Mouse (Mus musculus) neural tube, embryonic 12.5 days (tissue): ENCODE data around the gene Kmt2d. TPM values are rescaled to one million over a fixed set of nuclear protein-coding genes. Genes with fewer than 3 reads are reported as not detected.

Source experiments
- ATAC-seq: fragments of 200-750 bp; cut with Nextera tagmentation; 2 replicates; pipeline ENCODE4 v1.8.0; 2017; ENCODE audit warnings: low read depth, mild to moderate bottlenecking, moderate TSS enrichment, moderate library complexity; ENCODE audit not compliant: low FRiP score
- H3K27ac ChIP-seq: fragments of 300-500 bp; sonication (generic); 2 replicates; pipeline ENCODE4 v1.5.1; 2016
- H3K27me3 ChIP-seq: fragments of 300-500 bp; sonication (generic); replicated peaks from 2 replicates; pipeline ENCODE4 v1.6.1; 2016; ENCODE audit warnings: mild to moderate bottlenecking
- H3K36me3 ChIP-seq: fragments of 300-500 bp; sonication (generic); 2 replicates; pipeline ENCODE4 v1.6.1; 2016; ENCODE audit warnings: mild to moderate bottlenecking
- H3K4me1 ChIP-seq: fragments of 300-500 bp; sonication (generic); 2 replicates; pipeline ENCODE4 v1.6.1; 2016
- H3K4me2 ChIP-seq: fragments of 300-500 bp; sonication (generic); replicated peaks from 2 replicates; pipeline ENCODE4 v1.6.1; 2016; ENCODE audit warnings: mild to moderate bottlenecking
- H3K4me3 ChIP-seq: fragments of 300-500 bp; sonication (generic); 2 replicates; pipeline ENCODE4 v1.5.1; 2016
- H3K9ac ChIP-seq: fragments of 300-500 bp; sonication (generic); 2 replicates; pipeline ENCODE4 v1.6.1; 2016; ENCODE audit warnings: mild to moderate bottlenecking
- H3K9me3 ChIP-seq: fragments of 300-500 bp; sonication (generic); 2 replicates; pipeline ENCODE4 v1.6.1; 2016; ENCODE audit warnings: mild to moderate bottlenecking
- WGBS: fragments of 180-500 bp; shearing (Covaris S2); methylation state at CpG from one replicate; pipeline ENCODE4 v1.1.7; 2016; 5-methylcytosine and 5-hydroxymethylcytosine counted together
- polyA plus RNA-seq: library from polyadenylated mRNA; unstranded; fragments of >200 nt; fragmentation: Nextera tagmentation; extraction: Ambion mirVana; gene quantifications from 2 replicates; pipeline ENCODE4 v1.2.1, GENCODE M21; 2016

Gene Kmt2d
- polyA plus RNA-seq, 1 experiment from 2014 or later, result 10.4 TPM

DNA sequence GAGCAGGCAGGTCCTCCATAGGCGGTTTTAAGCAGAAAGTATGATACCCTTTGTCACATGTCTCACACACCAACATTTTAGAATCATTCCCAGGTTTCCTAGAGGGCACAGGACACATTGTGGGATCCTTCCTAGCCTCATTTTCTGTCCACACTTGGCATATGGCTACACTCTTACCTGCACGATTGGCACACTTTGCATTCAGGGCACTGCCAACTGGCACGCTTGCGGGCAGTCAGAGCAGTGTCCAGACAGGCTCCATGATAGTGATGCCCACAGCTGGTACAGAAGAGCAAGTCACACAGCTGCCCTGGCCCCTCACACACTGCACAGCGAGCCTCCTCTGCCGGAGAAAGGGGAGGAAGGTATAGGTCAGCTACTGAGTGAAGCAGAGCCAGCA, 6.1 kb downstream of the Kmt2d start:
- Histone ChIP-seq H3K4me3 (no peak overlapping the region), H3K4me1 (peaks cover 27% of the 10 kb centered on the region), H3K9ac (no peak overlapping the region), H3K27ac (no peak overlapping the region), H3K36me3 (peaks cover 67% of the 10 kb centered on the region), H3K4me2 (no peak overlapping the region), H3K27me3 (no peaks in the 10 kb centered on the region), H3K9me3 (no peaks in the 10 kb centered on the region)
- 95% methylated on average over 6 of the region's 6 CpGs for WGBS
- no peak for ATAC-seq

DNA sequence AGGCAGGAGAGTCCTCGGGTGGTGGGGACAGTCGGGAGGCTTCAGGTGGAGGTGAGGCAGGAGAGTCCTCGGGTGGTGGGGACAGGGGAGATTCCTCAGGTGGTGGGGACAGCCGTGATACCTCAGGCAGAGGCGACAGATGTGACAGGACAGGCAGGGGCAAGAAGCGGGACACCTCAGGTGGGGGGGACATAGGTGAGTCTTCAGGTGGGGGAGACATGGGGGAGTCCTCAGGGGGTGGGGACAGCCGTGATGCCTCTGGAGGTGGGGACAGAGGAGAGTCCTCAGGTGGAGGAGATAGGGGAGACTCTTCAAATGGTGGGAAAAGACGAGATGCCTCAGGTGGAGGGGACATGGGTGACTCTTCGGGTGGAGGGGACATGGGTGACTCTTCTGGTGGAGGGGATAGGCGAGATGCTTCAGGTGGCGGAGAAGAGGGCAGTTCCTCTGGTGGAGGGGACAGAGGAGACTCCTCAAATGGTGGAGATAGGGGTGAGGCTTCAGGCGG, 7.5 kb downstream of the Kmt2d start:
- peaks cover 13% of the 10 kb centered on the region for H3K4me1 ChIP-seq
- no peak overlapping the region for H3K9ac ChIP-seq
- WGBS, result 92% methylated on average over 12 of the region's 12 CpGs
- no peak overlapping the region for H3K27ac ChIP-seq
- H3K36me3 ChIP-seq, result peaks cover 80% of the 10 kb centered on the region
- ATAC-seq, result no peak
- no peak overlapping the region for H3K4me2 ChIP-seq
- no peaks in the 10 kb centered on the region for H3K27me3 ChIP-seq
- H3K9me3 ChIP-seq, result no peaks in the 10 kb centered on the region
- H3K4me3 ChIP-seq, result no peak overlapping the region

- no peaks in the 10 kb centered on the region for H3K9me3 ChIP-seq
- H3K4me3 ChIP-seq, result no peak overlapping the region
- H3K36me3 ChIP-seq, result peaks cover 97% of the 10 kb centered on the region
- H3K27me3 ChIP-seq, result no peaks in the 10 kb centered on the region
- no peaks in the 10 kb centered on the region for H3K4me1 ChIP-seq
- H3K4me2 ChIP-seq, result no peak overlapping the region
- no peak for ATAC-seq
- no peak overlapping the region for H3K27ac ChIP-seq
- WGBS, result 87% methylated on average over 21 of the region's 21 CpGs
- H3K9ac ChIP-seq, result no peak overlapping the region
Observed at GRCm38 (mm10) chr15:98861701-98862410, 9.1 kb downstream of the Kmt2d start.

GRCm38 (mm10) chr15:98860921-98861320, 10.1 kb downstream of the Kmt2d start:
- Histone ChIP-seq H3K36me3 (peaks cover 99% of the 10 kb centered on the region), H3K9ac (no peak overlapping the region), H3K27me3 (no peaks in the 10 kb centered on the region), H3K4me3 (no peak overlapping the region), H3K4me1 (no peaks in the 10 kb centered on the region), H3K4me2 (no peak overlapping the region), H3K9me3 (no peaks in the 10 kb centered on the region), H3K27ac (no peak overlapping the region)
- 95% methylated on average over 18 of the region's 18 CpGs for WGBS
- no peak for ATAC-seq

DNA sequence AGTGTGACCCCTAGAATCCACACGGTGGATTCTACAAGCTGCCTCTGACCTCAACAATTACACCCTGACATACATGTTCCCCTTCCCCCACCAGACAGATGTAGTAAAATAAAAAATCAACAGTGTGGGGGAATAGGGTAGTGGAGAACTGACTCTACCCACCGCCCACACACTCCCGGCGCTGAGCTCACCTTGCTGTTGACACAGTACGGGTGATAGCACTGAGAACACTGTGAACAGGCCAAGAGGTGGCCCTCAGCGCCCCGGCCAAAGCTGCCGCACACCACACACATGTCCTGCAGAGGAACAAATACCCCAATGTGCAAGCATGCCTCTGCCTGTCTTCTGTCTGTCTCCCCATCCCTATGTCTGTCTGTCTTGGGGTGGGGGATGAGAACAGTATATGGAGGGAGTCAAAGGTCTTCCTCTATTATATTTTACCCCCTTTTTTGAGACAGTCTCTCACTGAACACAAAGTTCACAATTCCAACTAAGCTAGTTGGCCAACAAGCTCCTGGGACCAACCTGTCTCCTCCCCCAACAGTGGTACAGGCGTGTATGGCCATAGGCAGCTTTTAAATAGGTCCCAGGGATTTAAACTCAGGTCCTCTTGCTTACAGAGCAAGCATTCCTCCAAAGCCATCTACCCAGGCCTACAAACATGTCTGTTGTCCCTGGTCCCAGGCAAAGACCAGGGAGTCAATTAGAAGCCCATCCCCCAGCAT, 11.5 kb downstream of the Kmt2d start:
- no peak overlapping the region for H3K4me2 ChIP-seq
- 86% methylated on average over 9 of the region's 9 CpGs for WGBS
- H3K27ac ChIP-seq, result no peak overlapping the region
- no peaks in the 10 kb centered on the region for H3K27me3 ChIP-seq
- peaks cover 99% of the 10 kb centered on the region for H3K36me3 ChIP-seq
- H3K4me1 ChIP-seq, result no peaks in the 10 kb centered on the region
- no peaks in the 10 kb centered on the region for H3K9me3 ChIP-seq
- H3K9ac ChIP-seq, result no peak overlapping the region
- H3K4me3 ChIP-seq, result no peak overlapping the region
- no peak for ATAC-seq

DNA sequence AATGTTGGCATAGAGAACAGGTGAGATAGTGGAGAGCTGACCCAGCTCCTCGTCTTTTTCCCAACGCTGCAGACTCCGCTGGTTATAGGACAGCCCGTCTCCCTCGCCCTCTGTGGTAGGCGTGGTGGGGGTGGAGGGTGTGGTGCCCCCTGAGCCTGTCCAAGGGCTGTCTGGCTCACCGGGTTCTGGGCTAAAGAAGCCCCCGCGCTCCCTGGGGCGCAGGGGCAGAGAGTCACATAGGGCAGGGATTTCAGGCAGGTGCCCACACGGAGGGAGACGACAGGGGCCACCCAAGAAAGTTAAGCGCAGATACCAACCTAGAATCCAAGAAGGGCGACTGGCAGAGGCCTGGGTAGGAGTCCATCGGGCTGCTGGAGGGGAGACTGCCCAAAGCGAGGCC, 16.8 kb downstream of the Kmt2d start:
- Histone ChIP-seq H3K27ac (no peak overlapping the region), H3K9ac (no peak overlapping the region), H3K4me1 (no peaks in the 10 kb centered on the region), H3K27me3 (no peaks in the 10 kb centered on the region), H3K9me3 (no peaks in the 10 kb centered on the region), H3K4me3 (no peak overlapping the region), H3K36me3 (peaks cover 99% of the 10 kb centered on the region), H3K4me2 (no peak overlapping the region)
- 93% methylated on average over 16 of the region's 16 CpGs for WGBS
- ATAC-seq, result no peak

DNA sequence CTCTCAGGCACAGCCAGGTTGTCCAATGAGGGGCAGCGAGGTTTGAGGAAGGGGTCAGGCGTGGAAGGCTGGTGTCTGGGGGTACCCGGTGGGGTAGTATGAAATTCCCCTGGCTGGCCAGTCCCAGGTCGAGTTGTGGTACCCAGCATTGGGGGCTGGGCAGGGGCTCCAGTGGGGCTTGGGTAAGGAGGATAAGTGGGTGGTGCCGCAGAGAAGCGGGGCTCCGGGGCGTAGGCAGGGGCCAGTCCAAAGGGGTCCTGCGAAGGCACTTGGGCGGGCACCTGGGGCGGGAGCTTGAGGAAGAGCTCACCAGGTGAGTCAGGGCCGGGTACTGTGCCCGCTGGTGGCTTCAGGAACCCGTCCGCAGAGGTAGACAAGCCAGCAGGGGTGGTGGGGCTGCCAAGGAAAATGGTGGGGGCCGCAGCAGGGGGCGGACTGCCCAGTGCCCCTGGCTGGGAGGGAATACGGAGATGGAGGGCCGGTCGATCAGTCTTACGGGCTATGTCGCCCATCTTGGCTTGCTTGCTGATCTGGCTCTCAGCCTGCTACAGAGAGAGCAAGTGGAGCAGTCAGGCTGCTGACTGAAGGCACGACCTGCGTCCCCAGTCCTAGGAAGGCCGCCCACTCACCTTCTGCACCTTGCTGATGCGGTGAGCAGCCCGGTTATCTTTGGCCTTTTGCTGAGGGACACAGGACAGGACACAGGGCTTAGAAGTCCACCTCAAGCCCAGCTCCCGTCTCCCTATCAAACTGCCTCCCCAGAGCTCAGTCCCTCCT, 17.7 kb downstream of the Kmt2d start:
- no peak overlapping the region for H3K9ac ChIP-seq
- ATAC-seq, result no peak
- no peak overlapping the region for H3K27ac ChIP-seq
- no peaks in the 10 kb centered on the region for H3K27me3 ChIP-seq
- H3K4me2 ChIP-seq, result no peak overlapping the region
- H3K4me3 ChIP-seq, result no peak overlapping the region
- no peaks in the 10 kb centered on the region for H3K9me3 ChIP-seq
- 94% methylated on average over 28 of the region's 28 CpGs for WGBS
- H3K36me3 ChIP-seq, result peaks cover 100% of the 10 kb centered on the region
- H3K4me1 ChIP-seq, result no peaks in the 10 kb centered on the region

DNA sequence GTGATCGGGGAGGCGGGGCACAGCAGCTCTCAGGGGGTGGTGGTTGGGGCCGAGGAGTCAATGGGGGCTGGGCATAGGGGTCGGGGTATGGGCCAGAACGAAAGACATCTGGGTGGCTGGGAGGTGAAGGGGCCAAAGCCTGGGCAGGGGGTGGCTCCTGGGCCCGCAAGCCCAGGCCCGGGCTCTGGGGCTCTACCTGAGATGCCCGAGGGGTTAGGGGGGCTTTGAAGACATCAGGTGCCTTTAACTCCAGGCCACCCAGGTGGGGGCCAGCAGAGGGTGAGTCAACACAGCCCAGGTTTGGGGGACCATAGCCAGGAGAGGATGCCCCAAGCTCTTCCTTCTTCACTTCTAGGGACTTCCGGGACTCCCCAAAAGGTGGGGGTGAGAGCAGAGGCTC, 18.3 kb downstream of the Kmt2d start:
- WGBS, result 93% methylated on average over 9 of the region's 9 CpGs
- H3K4me2 ChIP-seq, result no peak overlapping the region
- no peaks in the 10 kb centered on the region for H3K4me1 ChIP-seq
- peaks cover 99% of the 10 kb centered on the region for H3K36me3 ChIP-seq
- H3K9ac ChIP-seq, result no peak overlapping the region
- no peaks in the 10 kb centered on the region for H3K9me3 ChIP-seq
- no peak overlapping the region for H3K4me3 ChIP-seq
- no peaks in the 10 kb centered on the region for H3K27me3 ChIP-seq
- no peak for ATAC-seq
- no peak overlapping the region for H3K27ac ChIP-seq

DNA sequence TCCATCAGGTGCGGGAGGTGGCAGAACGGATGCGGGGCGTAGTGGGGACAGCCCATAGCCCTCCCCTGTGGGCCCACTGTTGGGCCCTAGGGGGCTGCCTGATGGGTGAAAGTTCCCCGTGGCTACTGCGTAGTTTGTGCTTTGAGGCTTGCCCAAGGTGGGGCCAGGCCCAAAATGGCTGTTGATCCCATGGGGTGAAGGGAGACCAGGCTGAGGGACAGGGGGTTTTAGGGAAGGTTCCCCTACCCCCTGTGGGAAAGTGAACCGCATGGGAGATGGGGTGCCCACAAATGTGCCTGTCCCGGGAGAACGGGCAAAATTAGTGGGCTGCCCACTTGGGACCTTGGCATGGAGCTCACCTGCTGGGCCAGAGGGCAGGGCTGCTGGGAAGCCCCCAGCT, 18.9 kb downstream of the Kmt2d start:
- no peak overlapping the region for H3K4me3 ChIP-seq
- no peaks in the 10 kb centered on the region for H3K9me3 ChIP-seq
- H3K9ac ChIP-seq, result no peak overlapping the region
- no peak for ATAC-seq
- peaks cover 99% of the 10 kb centered on the region for H3K36me3 ChIP-seq
- H3K4me1 ChIP-seq, result no peaks in the 10 kb centered on the region
- no peak overlapping the region for H3K4me2 ChIP-seq
- 96% methylated on average over 9 of the region's 9 CpGs for WGBS
- H3K27ac ChIP-seq, result no peak overlapping the region
- H3K27me3 ChIP-seq, result no peaks in the 10 kb centered on the region

GRCm38 (mm10) chr15:98851229-98851818, 19.7 kb downstream of the Kmt2d start:
- Histone ChIP-seq H3K4me2 (no peak overlapping the region), H3K27ac (no peak overlapping the region), H3K4me1 (no peaks in the 10 kb centered on the region), H3K27me3 (no peaks in the 10 kb centered on the region), H3K36me3 (peaks cover 99% of the 10 kb centered on the region), H3K9me3 (no peaks in the 10 kb centered on the region), H3K9ac (no peak overlapping the region), H3K4me3 (no peak overlapping the region)
- ATAC-seq, result no peak
- WGBS, result 94% methylated on average over 21 of the region's 21 CpGs

GRCm38 (mm10) chr15:98850668-98851067, 20.3 kb downstream of the Kmt2d start:
- no peak overlapping the region for H3K9ac ChIP-seq
- WGBS, result 93% methylated on average over 14 of the region's 14 CpGs

More at GRCm38 (mm10) chr15:98850668-98851067, 20.3 kb downstream of the Kmt2d start:
- H3K9me3 ChIP-seq, result no peaks in the 10 kb centered on the region
- H3K27me3 ChIP-seq, result no peaks in the 10 kb centered on the region
- H3K4me2 ChIP-seq, result no peak overlapping the region
- no peak for ATAC-seq
- H3K4me3 ChIP-seq, result no peak overlapping the region
- H3K4me1 ChIP-seq, result no peaks in the 10 kb centered on the region
- peaks cover 99% of the 10 kb centered on the region for H3K36me3 ChIP-seq
- H3K27ac ChIP-seq, result no peak overlapping the region
